Mouse (Mus musculus) heart, postnatal 14 days (tissue): Measurements from ENCODE around the gene Serinc5. TPM values are rescaled to one million over a fixed set of nuclear protein-coding genes. Genes with fewer than 3 reads are reported as not detected.
A peak's percentile ranks its signal among the peaks of the same experiment; 100 is the strongest.

Experiments
- DNase-seq, 2 experiments: peaks; one replicate each; pipeline ENCODE4 v3.0.0; 2021 to 2022
- intact Hi-C: fragments of 180-260 bp; cut with DNase I; formaldehyde crosslinking; loops from one replicate; pipeline ENCODE4 v1.15.1; 2025
- total RNA-seq, 2 experiments: library from RNA; stranded (reverse); gene quantifications; 2 replicates each; pipeline ENCODE4 v1.2.3; 2021

Gene Serinc5
- total RNA-seq, 2 experiments from 2014 or later: 27.2 to 28.4 TPM

- DNase-seq: no peak
- intact Hi-C loops: no loop called here
Measured at GRCm38 (mm10) chr13:92732836-92733235, 121.9 kb downstream of the Serinc5 start.

GRCm38 (mm10) chr13:92733252-92733651 is 122.4 kb downstream of the Serinc5 start:
- intact Hi-C loops: no loop called here
- peak; percentile 39 to 59 for DNase-seq

GRCm38 (mm10) chr13:92733741-92734140 is 122.8 kb downstream of the Serinc5 start:
- intact Hi-C loops: no loop called here

GRCm38 (mm10) chr13:92735693-92736092 is 124.8 kb downstream of the Serinc5 start:
- DNase-seq: no peak
- intact Hi-C loops: no loop called here

More at GRCm38 (mm10) chr13:92733741-92734140, 122.8 kb downstream of the Serinc5 start:
- no peak for DNase-seq

GRCm38 (mm10) chr13:92736516-92737300 is 125.8 kb downstream of the Serinc5 start:
- intact Hi-C loops: no loop called here

GRCm38 (mm10) chr13:92738821-92739220 is 127.9 kb downstream of the Serinc5 start:
- intact Hi-C loops: no loop called here
- DNase-seq: no peak

More at GRCm38 (mm10) chr13:92736516-92737300, 125.8 kb downstream of the Serinc5 start:
- no peak for DNase-seq

GRCm38 (mm10) chr13:92739858-92740257 is 129.0 kb downstream of the Serinc5 start:
- intact Hi-C loops: loop anchor here (1.0 to 10.0 kb wide), 3 partner anchors 160 to 835 kb away; no protein-coding TSS in a partner anchor

GRCm38 (mm10) chr13:92740671-92741270 is 129.9 kb downstream of the Serinc5 start:
- intact Hi-C loops: loop anchor here (1.0 to 10.0 kb wide), 3 partner anchors 160 to 836 kb away; no protein-coding TSS in a partner anchor
- DNase-seq: peak in 1 of 2 experiments; percentile 55

More at GRCm38 (mm10) chr13:92739858-92740257, 129.0 kb downstream of the Serinc5 start:
- no peak for DNase-seq

- intact Hi-C loops: loop anchor here (10.0 kb wide), 1 partner anchor 838 kb away; no protein-coding TSS in a partner anchor
Measured at GRCm38 (mm10) chr13:92742886-92743285, 132.0 kb downstream of the Serinc5 start.

GRCm38 (mm10) chr13:92743337-92743736 is 132.4 kb downstream of the Serinc5 start:
- intact Hi-C loops: loop anchor here (10.0 kb wide), 1 partner anchor 839 kb away; no protein-coding TSS in a partner anchor
- no peak for DNase-seq

More at GRCm38 (mm10) chr13:92742886-92743285, 132.0 kb downstream of the Serinc5 start:
- no peak for DNase-seq

- peak; percentile 74 to 77 for DNase-seq
- intact Hi-C loops: loop anchor here (1.0 to 5.0 kb wide), 7 partner anchors 116 to 966 kb away; partner anchors contain the start of gene Cmya5
Measured at GRCm38 (mm10) chr13:92750976-92751518, 140.2 kb downstream of the Serinc5 start.

- intact Hi-C loops: loop anchor here (1.0 to 5.0 kb wide), 7 partner anchors 115 to 965 kb away; partner anchors contain the start of gene Cmya5
- DNase-seq: peak; percentile 88 to 92
Measured at GRCm38 (mm10) chr13:92751726-92752565, 141.1 kb downstream of the Serinc5 start.

GRCm38 (mm10) chr13:92753676-92754075 is 142.8 kb downstream of the Serinc5 start:
- DNase-seq: no peak
- intact Hi-C loops: loop anchor here (5.0 kb wide), 5 partner anchors 114 to 964 kb away; no protein-coding TSS in a partner anchor

- intact Hi-C loops: no loop called here
- DNase-seq: no peak
Measured at GRCm38 (mm10) chr13:92755036-92755435, 144.1 kb downstream of the Serinc5 start.

- no peak for DNase-seq
- intact Hi-C loops: no loop called here
Measured at GRCm38 (mm10) chr13:92757972-92758585, 147.2 kb downstream of the Serinc5 start.

- intact Hi-C loops: no loop called here
- DNase-seq: no peak
Measured at GRCm38 (mm10) chr13:92759096-92759495, 148.2 kb downstream of the Serinc5 start.

- intact Hi-C loops: no loop called here
- no peak for DNase-seq
Measured at GRCm38 (mm10) chr13:92760519-92760918, 149.6 kb downstream of the Serinc5 start.
